Mouse (Mus musculus) MEL (cell line): Measurements from ENCODE around the gene Ppp6r3. TPM values are rescaled to one million over a fixed set of nuclear protein-coding genes. Genes with fewer than 3 reads are reported as not detected.

Experiments used
- DNase-seq: peaks from one replicate; pipeline ENCODE4 v3.0.0; 2011; ENCODE audit warnings: low read depth, low spot score
- H3K27ac ChIP-seq: 2 replicates; pipeline ENCODE4 v1.5.1; 2012; ENCODE audit warnings: low read depth, mild to moderate bottlenecking, control low read depth, low read length, moderate library complexity; ENCODE audit not compliant: control insufficient read depth
- H3K27me3 ChIP-seq, 2 experiments: fragments of 150-350 bp in 1 of 2; sonication (generic) in 1 of 2; 2 replicates each; pipeline ENCODE4 v1.6.1; 2012; ENCODE audit warnings: low read length in 2 of 2, mild to moderate bottlenecking in 2 of 2, improper control_type of control experiment in 1 of 2, moderate library complexity in 1 of 2; ENCODE audit not compliant: insufficient read depth in 2 of 2, control insufficient read depth in 1 of 2
- H3K36me3 ChIP-seq, 2 experiments: 2 replicates each; pipeline ENCODE4 v1.6.1; 2012 to 2014; ENCODE audit warnings: low read length in 2 of 2, improper control_type of control experiment in 1 of 2, inconsistent platforms in 1 of 2, mild to moderate bottlenecking in 1 of 2; ENCODE audit not compliant: insufficient read depth in 2 of 2, control insufficient read depth in 1 of 2
- H3K4me1 ChIP-seq, 2 experiments: fragments of 150-350 bp in 1 of 2; sonication (generic) in 1 of 2; 2 replicates each; pipeline ENCODE4 v1.6.1; 2012; ENCODE audit warnings: low read length in 2 of 2, improper control_type of control experiment in 1 of 2, mild to moderate bottlenecking in 1 of 2; ENCODE audit not compliant: insufficient read depth in 2 of 2, control insufficient read depth in 1 of 2
- H3K4me3 ChIP-seq, 2 experiments: fragments of 150-350 bp in 1 of 2; sonication (generic) in 1 of 2; 2 replicates each; pipeline ENCODE4 v1.5.1; 2012; ENCODE audit warnings: low read depth in 2 of 2, low read length in 2 of 2, mild to moderate bottlenecking in 2 of 2, moderate library complexity in 2 of 2, control low read depth in 1 of 2, improper control_type of control experiment in 1 of 2; ENCODE audit not compliant: control insufficient read depth in 1 of 2, insufficient read depth in 1 of 2
- H3K79me2 ChIP-seq: 2 replicates; pipeline ENCODE4 v1.6.1; 2012; ENCODE audit warnings: mild to moderate bottlenecking, low read length, moderate library complexity; ENCODE audit not compliant: control insufficient read depth, poor library complexity, insufficient read depth
- H3K9ac ChIP-seq: 2 replicates; pipeline ENCODE4 v1.6.1; 2012; ENCODE audit warnings: low read depth, mild to moderate bottlenecking, control low read depth, low read length, moderate library complexity; ENCODE audit not compliant: control insufficient read depth, poor library complexity, severe bottlenecking
- H3K9me3 ChIP-seq: fragments of 150-350 bp; sonication (generic); replicated peaks from 2 replicates; pipeline ENCODE4 v1.6.1; 2012; ENCODE audit warnings: mild to moderate bottlenecking, low read length, improper control_type of control experiment, moderate library complexity; ENCODE audit not compliant: insufficient read depth
- CHD2 ChIP-seq: IDR thresholded peaks from 2 replicates; pipeline ENCODE4 v1.6.1; 2011; ENCODE audit warnings: low read length, improper control_type of control experiment
- CTCF ChIP-seq, 3 experiments: IDR thresholded peaks in 2 of 3; conservative IDR thresholded peaks in 1 of 3; 2 replicates each; pipeline ENCODE4 v1.5.1; 2011 to 2012; ENCODE audit warnings: low read length in 3 of 3, low read depth in 2 of 3, mild to moderate bottlenecking in 2 of 3, improper control_type of control experiment in 1 of 3, inconsistent platforms in 1 of 3, mixed read lengths in 1 of 3, moderate library complexity in 1 of 3; ENCODE audit not compliant: control insufficient read depth in 1 of 3, insufficient read depth in 1 of 3, poor library complexity in 1 of 3, severe bottlenecking in 1 of 3
- ELF1 ChIP-seq: IDR thresholded peaks from 2 replicates; pipeline ENCODE4 v1.6.1; 2014; ENCODE audit warnings: low read depth, mild to moderate bottlenecking, inconsistent platforms, low read length, improper control_type of control experiment, moderate library complexity
- EP300 ChIP-seq, 2 experiments: IDR thresholded peaks; 2 replicates each; pipeline ENCODE4 v1.6.1; 2011; ENCODE audit warnings: improper control_type of control experiment in 2 of 2, low read length in 2 of 2, low read depth in 1 of 2, mild to moderate bottlenecking in 1 of 2
- ETS1 ChIP-seq: IDR thresholded peaks from 2 replicates; pipeline ENCODE4 v1.6.1; 2012; ENCODE audit warnings: low read depth, mild to moderate bottlenecking, inconsistent platforms, low read length, improper control_type of control experiment, moderate library complexity
- GATA1 ChIP-seq: IDR thresholded peaks from 2 replicates; pipeline ENCODE4 v1.6.1; 2011; ENCODE audit warnings: low read depth, low read length, improper control_type of control experiment
- HCFC1 ChIP-seq: IDR thresholded peaks from 2 replicates; pipeline ENCODE4 v1.6.1; 2012; ENCODE audit warnings: low read depth, mild to moderate bottlenecking, inconsistent platforms, low read length, improper control_type of control experiment, moderate library complexity
- MAFK ChIP-seq: IDR thresholded peaks from 2 replicates; pipeline ENCODE4 v1.6.1; 2011; ENCODE audit warnings: low read depth, mild to moderate bottlenecking, low read length, improper control_type of control experiment, borderline replicate concordance
- MAZ ChIP-seq: IDR thresholded peaks from 2 replicates; pipeline ENCODE4 v1.6.1; 2012; ENCODE audit warnings: low read depth, mild to moderate bottlenecking, inconsistent platforms, low read length, improper control_type of control experiment
- MEF2A ChIP-seq: IDR thresholded peaks from 2 replicates; pipeline ENCODE4 v1.6.1; 2014; ENCODE audit warnings: low read depth, mild to moderate bottlenecking, inconsistent platforms, low read length, improper control_type of control experiment; ENCODE audit not compliant: poor library complexity, insufficient replicate concordance, severe bottlenecking; ENCODE audit errors: extremely low read depth
- MYC ChIP-seq: IDR thresholded peaks from 2 replicates; pipeline ENCODE4 v1.6.1; 2011; ENCODE audit warnings: low read depth, mild to moderate bottlenecking, low read length, improper control_type of control experiment, moderate library complexity
- POLR2AphosphoS2 ChIP-seq: IDR thresholded peaks from 2 replicates; pipeline ENCODE4 v1.6.1; 2011; ENCODE audit warnings: low read length, improper control_type of control experiment
- RAD21 ChIP-seq: IDR thresholded peaks from 2 replicates; pipeline ENCODE4 v1.6.1; 2011; ENCODE audit warnings: mild to moderate bottlenecking, low read depth, low read length, improper control_type of control experiment
- SMC3 ChIP-seq: IDR thresholded peaks from 2 replicates; pipeline ENCODE4 v1.6.1; 2011; ENCODE audit warnings: low read depth, low read length, improper control_type of control experiment
- TAL1 ChIP-seq: IDR thresholded peaks from 2 replicates; pipeline ENCODE4 v1.6.1; 2012; ENCODE audit warnings: mild to moderate bottlenecking, inconsistent platforms, low read length, moderate library complexity, mixed read lengths
- TCF12 ChIP-seq: IDR thresholded peaks from 2 replicates; pipeline ENCODE4 v1.6.1; 2014; ENCODE audit warnings: low read depth, mild to moderate bottlenecking, inconsistent platforms, low read length, improper control_type of control experiment, moderate library complexity
- UBTF ChIP-seq: IDR thresholded peaks from 2 replicates; pipeline ENCODE4 v1.6.1; 2012; ENCODE audit warnings: low read depth, mild to moderate bottlenecking, inconsistent platforms, low read length, improper control_type of control experiment, moderate library complexity, borderline replicate concordance; ENCODE audit not compliant: insufficient read depth
- USF2 ChIP-seq, 2 experiments: IDR thresholded peaks; 2 replicates each; pipeline ENCODE4 v1.6.1; 2011 to 2012; ENCODE audit warnings: improper control_type of control experiment in 2 of 2, low read length in 2 of 2, borderline replicate concordance in 1 of 2, inconsistent platforms in 1 of 2, low read depth in 1 of 2, mild to moderate bottlenecking in 1 of 2; ENCODE audit not compliant: insufficient read depth in 1 of 2
- ZC3H11A ChIP-seq: IDR thresholded peaks from 2 replicates; pipeline ENCODE4 v1.6.1; 2012; ENCODE audit warnings: low read depth, mild to moderate bottlenecking, inconsistent platforms, low read length, improper control_type of control experiment
- ZNF384 ChIP-seq: IDR thresholded peaks from 2 replicates; pipeline ENCODE4 v1.6.1; 2012; ENCODE audit warnings: low read depth, mild to moderate bottlenecking, inconsistent platforms, low read length, improper control_type of control experiment
- polyA plus RNA-seq, 2 experiments: library from polyadenylated mRNA; stranded (reverse) in 1 of 2; unstranded in 1 of 2; fragments of >175 nt in 1 of 2; fragments of >200 nt in 1 of 2; gene quantifications; 2 replicates each; pipeline versions ENCODE4 v1.2.1 to v1.2.4; 2012; ENCODE audit warnings: low replicate concordance in 2 of 2, low read depth in 1 of 2; ENCODE audit not compliant: insufficient read length in 2 of 2, insufficient read depth in 1 of 2, missing spikeins in 1 of 2
- total RNA-seq: library from RNA; depleted of rRNA; stranded (reverse); fragments of 300-350 nt; gene quantifications from 2 replicates; pipeline ENCODE4 v1.2.3, GENCODE M21; 2012

The Ppp6r3 gene
- total and polyA plus RNA-seq, 3 experiments = 49.4 to 135 (median 70.0) TPM

DNA sequence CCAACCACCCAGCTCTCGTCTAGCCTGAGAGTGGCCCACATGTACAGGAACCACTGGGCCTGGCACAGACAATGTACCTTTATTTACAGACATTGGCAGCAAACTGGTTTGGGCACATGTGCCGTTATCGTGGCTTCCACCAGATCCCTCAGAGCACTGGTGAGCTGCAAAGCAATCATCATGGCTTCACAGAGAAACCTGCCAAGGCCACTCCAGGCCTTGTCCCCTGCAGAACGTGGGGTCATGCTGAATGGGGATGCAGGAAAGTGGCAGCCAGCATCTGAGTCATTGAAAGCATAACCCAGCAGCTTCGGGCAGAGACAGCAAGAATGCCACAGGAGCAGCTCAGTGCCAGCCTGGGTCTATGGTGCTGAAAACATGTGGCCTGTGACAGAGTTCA lies 18.8 kb upstream of the Ppp6r3 start:
- H3K9me3 ChIP-seq = no peaks in the 10 kb centered on the region
- H3K36me3 ChIP-seq = peaks cover 0 to 12% of the 10 kb centered on the region in 2 experiments; a peak in 2 of 4 replicates
- no peak overlapping the region for H3K9ac ChIP-seq
- no peaks in the 10 kb centered on the region for H3K79me2 ChIP-seq
- no peak for DNase-seq
- H3K27ac ChIP-seq = no peak overlapping the region
- no peak for TF ChIP-seq HCFC1
- TF ChIP-seq MYC = no peak
- TF ChIP-seq MEF2A = no peak
- TF ChIP-seq TAL1 = no peak
- TF ChIP-seq POLR2AphosphoS2 = no peak
- TF ChIP-seq EP300 (IDR thresholded peaks at IDR 0.05; ENCODE audit: low read depth in 1 of 2, low read length in 2 of 2) = no peak
- no peak for TF ChIP-seq CHD2
- no peak for TF ChIP-seq GATA1
- no peak for TF ChIP-seq ETS1
- TF ChIP-seq UBTF = no peak
- no peak for TF ChIP-seq CTCF (IDR thresholded peaks at IDR 0.05 in 2 of 3, conservative IDR thresholded peaks at IDR 0.05 in 1 of 3; ENCODE audit: control insufficient read depth in 1 of 3, insufficient read depth in 1 of 3, low read depth in 2 of 3, low read length in 3 of 3, poor library complexity in 1 of 3, severe bottlenecking in 1 of 3)
- TF ChIP-seq USF2 (IDR thresholded peaks at IDR 0.05; ENCODE audit: borderline replicate concordance in 1 of 2, insufficient read depth in 1 of 2, low read depth in 1 of 2, low read length in 2 of 2) = no peak
- no peak for TF ChIP-seq ELF1
- TF ChIP-seq SMC3 = no peak
- TF ChIP-seq TCF12 = no peak
- TF ChIP-seq MAFK = no peak
- no peak for TF ChIP-seq RAD21
- no peak for TF ChIP-seq ZNF384
- TF ChIP-seq ZC3H11A = no peak
- no peak for TF ChIP-seq MAZ
- peaks cover 5 to 14% of the 10 kb centered on the region in 2 experiments; a peak in 3 of 4 replicates for H3K4me1 ChIP-seq
- H3K4me3 ChIP-seq = no peak overlapping the region
- no peaks in the 10 kb centered on the region for H3K27me3 ChIP-seq
